Mouse (Mus musculus): ENCODE results near the gene Myo16.

The Myo16 gene

GRCm38 (mm10) chr8:10634421-10634820 lies 480.7 kb downstream of the Myo16 start:
- DNase-seq: peak; percentile 11

DNA sequence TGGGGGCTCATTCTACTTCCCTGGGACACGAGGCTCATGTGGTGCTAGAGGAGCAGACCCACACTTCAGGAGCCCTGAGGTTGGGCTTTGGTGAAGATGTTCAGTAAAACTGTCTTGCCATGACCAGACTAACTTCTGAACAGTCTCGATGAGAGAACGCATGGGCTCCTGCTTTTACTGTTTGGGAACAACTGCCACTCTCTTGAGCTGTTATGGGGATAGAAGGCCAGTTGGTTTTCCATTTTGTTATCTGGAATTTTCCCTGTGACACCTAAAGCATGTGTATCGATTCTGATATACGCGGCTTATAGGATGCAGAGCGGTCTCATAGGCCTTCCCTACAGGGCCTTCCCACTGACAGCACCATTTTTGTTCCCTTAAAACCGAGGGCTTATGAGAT lies 485.2 kb downstream of the Myo16 start:
- no peak for DNase-seq

DNA sequence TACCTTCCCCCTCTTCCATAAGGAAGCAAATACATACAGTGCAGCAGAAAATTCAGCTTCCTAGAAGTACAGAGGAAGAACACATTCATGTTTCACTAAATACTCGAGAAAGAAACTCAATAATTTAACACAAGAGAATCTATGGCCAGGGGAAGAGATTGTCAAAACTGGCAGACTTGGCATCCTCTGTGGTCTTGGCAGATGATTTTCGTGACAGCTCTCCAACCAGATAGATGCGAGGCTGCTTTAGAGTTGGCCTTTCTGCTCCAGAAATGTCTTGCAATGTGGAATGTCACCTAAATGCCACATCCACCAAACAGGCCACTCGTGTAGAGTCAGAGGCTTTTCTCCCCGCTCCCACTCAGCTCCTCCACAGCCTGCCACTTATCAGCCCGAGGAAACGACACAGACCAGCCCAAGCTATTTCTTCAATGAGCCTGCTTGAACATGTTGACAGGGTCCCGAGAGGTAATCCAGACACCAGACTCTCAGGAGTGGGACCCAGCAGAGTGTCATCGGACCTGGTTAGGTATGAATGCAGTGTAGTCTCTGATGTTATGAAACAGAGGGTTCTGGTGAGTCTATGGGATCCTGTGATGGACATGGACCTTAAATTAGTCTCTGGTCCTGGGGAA lies 486.6 kb downstream of the Myo16 start:
- no peak for DNase-seq

GRCm38 (mm10) chr8:10640859-10641258 lies 487.1 kb downstream of the Myo16 start:
- no peak for DNase-seq

GRCm38 (mm10) chr8:10641343-10641742 lies 487.6 kb downstream of the Myo16 start:
- no peak for DNase-seq

DNA sequence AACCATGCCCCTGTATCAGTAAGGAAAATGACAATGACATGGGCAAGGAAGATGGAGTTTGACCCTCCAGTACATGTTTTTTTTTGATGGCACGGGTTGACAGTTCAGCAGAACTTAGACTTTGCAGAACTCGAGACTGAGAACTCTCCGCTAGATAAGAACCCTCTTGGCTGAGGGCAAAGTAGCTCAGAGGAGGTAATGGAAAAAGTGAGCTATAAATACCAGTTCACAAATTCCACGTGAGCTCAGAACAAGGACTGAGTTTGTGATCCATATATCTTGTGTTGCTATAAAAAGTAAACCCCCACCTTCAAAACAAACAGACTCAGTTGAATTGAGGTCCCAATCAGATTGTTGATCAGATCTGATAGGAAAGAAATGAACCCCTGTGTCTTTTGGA lies 489.5 kb downstream of the Myo16 start:
- no peak for DNase-seq

GRCm38 (mm10) chr8:10644481-10644880 lies 490.8 kb downstream of the Myo16 start:
- DNase-seq: no peak

DNA sequence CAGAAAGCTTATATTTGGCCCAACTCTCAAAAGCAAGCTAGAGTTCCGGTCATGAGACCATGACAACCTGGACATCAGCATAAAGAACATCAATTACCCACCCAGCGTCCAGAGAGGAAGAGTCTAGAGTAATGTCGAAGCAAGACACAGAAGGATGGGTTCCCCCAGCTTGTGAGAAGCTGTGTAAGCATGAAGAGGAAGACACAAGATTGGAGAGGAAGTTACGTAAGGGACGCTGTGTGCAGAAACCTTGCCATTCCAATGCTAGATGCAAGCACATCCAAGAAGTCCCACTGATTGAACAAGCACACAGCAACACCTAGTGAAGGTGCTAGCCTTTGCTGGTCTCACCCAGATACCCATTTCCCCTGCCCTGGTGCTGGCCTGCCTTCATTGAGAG lies 492.0 kb downstream of the Myo16 start:
- no peak for DNase-seq

DNA sequence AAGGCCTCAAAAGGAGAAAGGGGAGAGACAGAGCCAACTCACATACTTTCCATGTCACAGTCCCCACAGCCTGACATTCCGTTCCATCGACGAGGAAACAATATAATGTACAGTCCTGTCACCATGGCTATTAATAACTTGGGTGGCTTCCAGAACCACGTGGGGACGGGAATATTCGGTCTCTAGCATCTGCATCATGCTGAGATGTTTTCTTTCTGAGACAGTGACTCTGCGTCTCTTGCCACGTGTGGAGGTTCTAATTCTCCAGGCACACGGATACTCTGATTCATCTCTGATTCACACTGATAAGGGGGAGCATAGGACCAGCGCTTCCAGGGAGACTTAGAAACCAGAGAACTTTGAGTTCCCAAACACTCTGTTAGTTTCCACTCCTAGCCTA lies 492.8 kb downstream of the Myo16 start:
- no peak for DNase-seq

DNA sequence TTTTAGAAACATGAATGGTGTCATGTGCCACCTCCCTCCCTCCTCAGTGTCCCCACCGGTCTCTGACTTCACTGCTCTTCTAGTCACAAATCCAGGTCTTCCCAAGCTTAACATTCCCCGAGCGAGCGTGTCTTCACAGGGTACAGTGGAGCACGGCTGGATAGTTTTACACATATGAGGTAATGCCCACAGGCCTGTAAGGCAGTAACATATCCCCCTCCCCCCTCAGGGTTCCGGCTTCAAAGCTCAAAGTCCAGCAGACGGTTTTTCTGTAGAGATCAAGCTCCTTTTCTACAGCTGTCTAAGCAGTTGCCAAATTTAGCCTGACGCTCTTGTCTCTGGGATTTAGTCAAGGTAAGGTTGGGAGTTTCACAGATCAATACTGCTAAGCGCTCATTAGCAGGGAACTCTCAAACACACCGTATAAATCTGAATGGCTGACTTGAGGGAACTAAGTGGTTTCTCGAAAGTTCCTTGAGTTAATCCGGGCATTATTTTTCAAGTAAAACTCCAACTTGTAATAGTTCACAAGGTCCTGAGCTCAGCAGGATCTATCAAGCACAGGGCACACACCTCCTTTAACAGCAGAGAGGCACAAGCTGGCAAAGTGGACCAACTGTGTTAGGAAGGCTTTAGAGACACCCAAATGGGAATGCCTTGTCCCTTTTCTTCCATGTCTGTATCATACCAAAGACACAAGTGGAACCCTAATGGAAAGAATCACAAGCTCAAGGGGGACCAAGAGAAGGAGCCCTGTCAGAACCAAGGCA lies 498.0 kb downstream of the Myo16 start:
- DNase-seq: no peak

GRCm38 (mm10) chr8:10653282-10653681 lies 499.6 kb downstream of the Myo16 start:
- no peak for DNase-seq

DNA sequence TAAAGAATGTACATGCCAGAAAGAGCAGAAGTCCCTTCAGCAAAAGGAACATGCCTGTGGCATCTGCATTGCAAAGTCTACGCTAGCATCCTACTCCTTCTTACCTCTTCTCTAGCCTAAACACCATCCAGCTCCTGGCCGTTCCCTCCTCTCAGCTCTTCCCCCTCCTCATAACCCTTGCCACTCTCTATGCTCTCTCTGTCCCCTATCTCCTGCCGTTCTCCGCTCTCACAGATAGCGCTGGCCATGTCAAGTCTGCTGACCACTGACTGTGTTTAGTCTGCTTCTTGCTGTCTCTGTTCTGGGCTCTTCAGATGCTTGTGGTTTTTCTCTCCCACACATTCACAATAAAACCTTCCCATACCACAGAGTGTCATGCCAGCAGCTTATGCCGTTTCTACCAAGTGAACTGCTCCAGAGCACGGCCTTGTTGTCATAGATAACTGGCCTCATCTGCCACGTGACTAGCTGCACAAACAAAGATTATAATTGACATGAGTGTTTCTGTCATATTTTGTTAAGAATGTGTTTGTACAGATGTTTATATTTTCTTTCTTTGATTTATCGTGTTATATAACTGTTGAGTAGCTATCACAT lies 501.3 kb downstream of the Myo16 start:
- no peak for DNase-seq

DNA sequence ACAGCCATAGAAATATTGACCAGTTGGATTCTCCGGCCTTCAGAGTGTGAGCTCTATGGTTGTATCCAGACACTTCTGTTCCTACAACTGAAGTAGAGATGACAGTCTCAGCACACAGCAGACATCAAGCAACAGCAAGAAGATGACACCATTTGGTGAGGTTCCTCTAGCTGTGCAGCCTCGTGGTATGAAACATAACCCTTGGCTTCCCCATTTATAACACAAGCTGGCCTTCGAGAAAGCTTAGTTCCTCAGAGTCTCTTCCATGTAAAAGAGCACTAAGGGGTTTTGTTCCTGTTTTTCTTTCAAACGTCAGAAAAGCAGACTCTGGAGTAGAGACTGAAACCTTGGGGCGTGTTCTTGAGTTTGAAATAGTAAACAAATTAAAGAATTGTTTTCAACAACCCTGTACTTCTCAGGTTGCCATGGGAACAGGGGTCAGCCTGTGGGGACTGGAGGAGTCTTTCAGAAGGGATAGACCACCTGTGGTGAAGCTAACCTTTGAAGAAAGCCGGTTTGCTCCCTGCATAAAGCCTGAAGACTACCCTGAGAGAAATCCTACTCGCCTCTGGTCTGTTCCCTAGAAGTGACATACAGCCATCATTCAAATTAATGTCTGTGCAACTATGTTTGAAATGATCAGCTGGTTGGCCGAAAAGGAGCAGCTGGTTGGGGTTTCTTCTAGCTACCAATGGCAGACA lies 510.2 kb downstream of the Myo16 start:
- DNase-seq: no peak

DNA sequence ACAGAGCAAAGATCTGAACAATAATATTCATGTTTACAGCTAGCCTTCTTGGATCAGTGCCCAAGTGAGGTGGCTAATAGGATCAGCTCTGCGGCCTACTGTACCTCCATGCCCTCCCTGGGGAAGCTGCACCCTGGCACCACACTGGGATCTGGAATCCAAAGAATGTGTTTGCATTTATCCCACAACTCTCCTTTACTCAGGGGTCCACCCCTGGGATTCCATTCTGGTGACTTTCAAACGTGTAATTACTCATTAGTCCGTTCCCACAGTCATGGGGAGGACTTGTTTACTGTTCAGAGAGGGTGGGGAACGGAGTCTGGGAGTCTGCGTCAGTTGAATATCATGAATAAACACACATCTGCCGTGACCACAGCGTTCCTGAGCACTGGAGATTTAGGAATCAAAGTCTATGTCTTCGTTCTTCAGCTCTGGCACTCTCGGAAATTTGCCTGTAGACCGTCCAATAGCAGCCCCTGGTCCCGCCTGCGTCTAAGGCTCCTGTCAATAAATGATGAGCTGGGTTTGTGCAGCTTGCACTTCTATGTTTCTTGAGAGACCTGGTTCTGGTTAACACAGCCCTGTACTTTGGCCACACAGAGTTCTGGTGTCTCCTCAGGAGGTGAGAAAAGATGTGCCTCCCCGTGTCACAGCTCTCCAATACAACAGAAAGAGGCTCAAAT lies 511.3 kb downstream of the Myo16 start:
- DNase-seq: no peak

GRCm38 (mm10) chr8:10665821-10666283 lies 512.1 kb downstream of the Myo16 start:
- DNase-seq: no peak

DNA sequence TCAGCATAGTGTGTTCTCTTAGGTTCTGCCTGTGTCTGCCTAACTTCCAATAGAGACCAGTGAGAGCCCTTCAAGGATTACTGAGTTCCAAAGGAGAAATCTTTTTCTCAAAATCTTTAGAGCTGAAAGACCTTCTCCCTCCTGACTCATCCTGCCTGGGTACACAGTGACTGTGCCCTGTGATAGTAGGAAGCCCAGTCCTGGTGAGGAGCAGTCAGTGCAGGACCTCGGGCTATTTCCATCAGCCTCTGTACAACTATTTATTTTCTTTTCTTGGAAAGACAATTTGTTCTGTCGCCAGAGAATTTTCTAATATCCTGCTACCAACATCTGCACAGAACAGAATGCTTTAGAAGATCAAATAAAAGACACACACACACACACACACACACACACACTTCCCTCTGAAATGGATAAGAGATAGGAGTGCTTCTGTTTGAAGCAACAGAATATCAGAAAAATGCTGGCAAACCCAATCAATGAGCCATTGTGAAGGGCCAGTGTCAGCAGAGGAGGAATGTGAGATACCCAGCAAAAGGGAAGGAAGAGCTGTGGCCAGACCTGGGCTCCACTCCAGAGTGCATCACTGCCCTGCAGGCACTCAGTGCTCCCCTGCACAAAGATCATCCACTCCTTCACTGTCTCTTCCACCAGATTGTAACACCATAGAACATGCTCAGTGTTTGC lies 518.3 kb downstream of the Myo16 start:
- DNase-seq: no peak

GRCm38 (mm10) chr8:10677840-10678410 lies 524.2 kb downstream of the Myo16 start:
- no peak for DNase-seq

- no peak for DNase-seq
These were observed 528.2 kb downstream of the Myo16 start for GRCm38 (mm10) chr8:10681926-10682325.

DNA sequence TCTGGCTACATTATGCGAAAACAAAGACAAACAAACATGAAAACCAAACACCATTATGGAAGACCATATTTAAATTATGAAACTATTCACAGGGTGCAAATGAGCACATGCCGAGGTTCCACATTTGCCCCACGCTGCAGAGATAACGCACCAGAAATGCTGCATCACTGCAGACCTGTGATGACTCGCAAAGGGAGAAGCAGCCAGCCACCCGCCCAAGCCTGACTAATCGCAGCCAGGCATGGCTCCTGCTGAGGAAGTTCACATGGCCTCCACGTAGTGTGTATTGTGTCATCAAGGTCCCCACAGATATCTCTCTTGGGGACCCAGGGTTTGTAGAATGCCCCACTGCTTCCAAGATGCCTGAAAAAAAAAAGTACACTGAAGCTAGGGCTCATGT lies 529.4 kb downstream of the Myo16 start:
- DNase-seq: no peak

Data from right cerebral cortex, postnatal 14 days (tissue).